Mouse (Mus musculus) embryo, embryonic 9.5 days (tissue): ENCODE measurements around the gene Serpinb8.

ENCODE experiments used
- DNase-seq: peaks from one replicate; pipeline ENCODE4 v3.0.0-alpha.2; 2017; ENCODE audit errors: extremely low spot score

The Serpinb8 gene

GRCm38 (mm10) chr1:107645086-107645485 lies 55.3 kb downstream of the Serpinb8 start:
- no peak for DNase-seq

GRCm38 (mm10) chr1:107657689-107658088 lies 67.9 kb downstream of the Serpinb8 start:
- DNase-seq, result no peak
